Comparison of ENCODE assay signal across 10 mouse cellular contexts in genomic region chr5:121111106-121111915, GRCm38 (mm10).
A peak's percentile ranks its signal among the peaks of the same experiment; 100 is the strongest.
DNase-seq lines count a peak whose midpoint lies in the region; ATAC-seq and TF ChIP-seq lines count a peak whose summit lies in the region.
"Had no signal": no experiment of that assay in that cellular context is flagged by ENCODE, and none has a peak within 500 bp of the region (broad histone marks: within the 10 kb centered on the region; RNA-seq: fewer than 3 reads in every experiment).

No protein-coding gene starts in this region.

- H3K27ac ChIP-seq in gastrocnemius, adult 2 months, result no peak overlapping the region
- H3K27ac ChIP-seq in forebrain, postnatal 0 days (ENCODE audit: low read depth, low read length), result peak overlapping the region; percentile 64
- peak overlapping the region; percentile 46; the same call in 1 of the 2 replicates for H3K27ac ChIP-seq in limb, embryonic 14.5 days (replicated peaks; ENCODE audit: low read depth, low read length)
- no peak overlapping the region for H3K27ac ChIP-seq in kidney, embryonic 14.5 days (ENCODE audit: low read depth, low read length)
- H3K27ac ChIP-seq: lung, embryonic 15.5 days; neural tube, embryonic 12.5 days had no signal

- peak; percentile 24; the same call in 1 of the 2 replicates for ATAC-seq in forebrain, postnatal 0 days
- ATAC-seq in limb, embryonic 14.5 days (ENCODE audit: low FRiP score, low read depth), result peak; percentile 57; the same call in 1 of the 2 replicates
- ATAC-seq in kidney, embryonic 14.5 days (ENCODE audit: low FRiP score, low TSS enrichment), result no peak

- no peak for TF ChIP-seq POLR2A in limb, embryonic 14.5 days (IDR thresholded peaks at IDR 0.05; ENCODE audit: borderline replicate concordance, extremely low read depth, insufficient read depth, insufficient read length)

- intact Hi-C loops in gastrocnemius, adult 2 months (cut with DNase I), result no loop called here

- no peaks in the 10 kb centered on the region for H3K36me3 ChIP-seq in forebrain, postnatal 0 days (ENCODE audit: insufficient read depth)
- H3K36me3 ChIP-seq in limb, embryonic 14.5 days (ENCODE audit: control insufficient read depth, insufficient read depth, low read length), result no peaks in the 10 kb centered on the region
- H3K36me3 ChIP-seq in kidney, embryonic 14.5 days (ENCODE audit: control insufficient read depth, insufficient read depth, low read length), result no peaks in the 10 kb centered on the region
- H3K36me3 ChIP-seq: lung, embryonic 15.5 days; neural tube, embryonic 12.5 days had no signal

- WGBS in forebrain, postnatal 0 days, result 74% methylated on average over 18 of the region's 18 CpGs
- 63% methylated on average over 18 of the region's 18 CpGs for WGBS in limb, embryonic 14.5 days
- 86% methylated on average over 18 of the region's 18 CpGs for WGBS in kidney, embryonic 14.5 days

- no peak for TF ChIP-seq CTCF in gastrocnemius, adult 2 months (IDR thresholded peaks at IDR 0.05)
- no peak for TF ChIP-seq CTCF in forebrain, postnatal 0 days (IDR thresholded peaks at IDR 0.05; ENCODE audit: low read depth)

- DNase-seq in gastrocnemius, adult 2 months, result no peak
- no peak for DNase-seq in gastrocnemius, adult 8-10 months (ENCODE audit: low spot score in 2 of 2)
- DNase-seq in CD4-positive, CD25-positive, alpha-beta regulatory T cell, adult 2 months (ENCODE audit: low read depth, low spot score), result peak; percentile 72
- peak; percentile 51 for DNase-seq in forebrain, postnatal 0 days
- no peak for DNase-seq in limb, embryonic 14.5 days (ENCODE audit: low spot score)
- no peak for DNase-seq in cerebellum, adult 9-10 months
- no peak for DNase-seq in lung, postnatal 14 days

- peak overlapping the region; percentile 23; the same call in 1 of the 2 replicates for H3K4me3 ChIP-seq in gastrocnemius, adult 2 months
- no peak overlapping the region for H3K4me3 ChIP-seq in forebrain, postnatal 0 days (ENCODE audit: low read depth, low read length)
- H3K4me3 ChIP-seq in limb, embryonic 14.5 days (replicated peaks; ENCODE audit: low read length), result no peak overlapping the region
- no peak overlapping the region for H3K4me3 ChIP-seq in kidney, embryonic 14.5 days (ENCODE audit: low read length)
- H3K4me3 ChIP-seq: lung, embryonic 15.5 days; neural tube, embryonic 12.5 days had no signal

- peaks cover 23% of the 10 kb centered on the region for H3K4me1 ChIP-seq in forebrain, postnatal 0 days (ENCODE audit: insufficient read depth)
- H3K4me1 ChIP-seq in limb, embryonic 14.5 days (ENCODE audit: control insufficient read depth, insufficient read depth, low read length), result 0 out of 2 replicates have a peak, but pooled peaks cover 4% of the 10 kb centered on the region
- no peaks in the 10 kb centered on the region for H3K4me1 ChIP-seq in kidney, embryonic 14.5 days (ENCODE audit: control insufficient read depth, insufficient read depth, low read length)
- H3K4me1 ChIP-seq: lung, embryonic 15.5 days had no signal

- no peaks in the 10 kb centered on the region for H3K9me3 ChIP-seq in forebrain, postnatal 0 days (ENCODE audit: low read length)
- H3K9me3 ChIP-seq in limb, embryonic 14.5 days (ENCODE audit: control insufficient read depth, low read length), result no peaks in the 10 kb centered on the region
- H3K9me3 ChIP-seq in kidney, embryonic 14.5 days (ENCODE audit: control insufficient read depth, low read length), result no peaks in the 10 kb centered on the region
- H3K9me3 ChIP-seq: lung, embryonic 15.5 days; neural tube, embryonic 12.5 days had no signal

- no peak overlapping the region for H3K4me2 ChIP-seq in forebrain, postnatal 0 days (ENCODE audit: low read depth)
- H3K4me2 ChIP-seq in limb, embryonic 14.5 days (replicated peaks; ENCODE audit: low read depth, low read length, severe bottlenecking), result no peak overlapping the region
- no peak overlapping the region for H3K4me2 ChIP-seq in kidney, embryonic 14.5 days (replicated peaks; ENCODE audit: low read depth, low read length)
- H3K4me2 ChIP-seq: lung, embryonic 15.5 days; neural tube, embryonic 12.5 days had no signal

- no peaks in the 10 kb centered on the region for H3K27me3 ChIP-seq in forebrain, postnatal 0 days (ENCODE audit: insufficient read depth, low read length)
- H3K27me3 ChIP-seq in limb, embryonic 14.5 days (ENCODE audit: control insufficient read depth, insufficient read depth, low read length), result no peaks in the 10 kb centered on the region
- no peaks in the 10 kb centered on the region for H3K27me3 ChIP-seq in kidney, embryonic 14.5 days (ENCODE audit: control insufficient read depth, insufficient read depth, low read length)
- H3K27me3 ChIP-seq: lung, embryonic 15.5 days; neural tube, embryonic 12.5 days had no signal

- no peak overlapping the region for H3K9ac ChIP-seq in forebrain, postnatal 0 days
- H3K9ac ChIP-seq in limb, embryonic 14.5 days (ENCODE audit: low read depth, low read length, severe bottlenecking), result no peak overlapping the region
- H3K9ac ChIP-seq in kidney, embryonic 14.5 days (ENCODE audit: low read depth, low read length), result no peak overlapping the region
- H3K9ac ChIP-seq: lung, embryonic 15.5 days; neural tube, embryonic 12.5 days had no signal

Comparison
In these comparisons a context has a peak if more than half of its experiments do, and no peak if none do; other contexts are left out.
1. DNase-seq: peak in CD4-positive, CD25-positive, alpha-beta regulatory T cell, adult 2 months (single experiment) and forebrain, postnatal 0 days (single experiment); none in gastrocnemius, adult 2 months (single experiment), gastrocnemius, adult 8-10 months (0 of 2), limb, embryonic 14.5 days (single experiment), cerebellum, adult 9-10 months (single experiment) and lung, postnatal 14 days (single experiment).
2. H3K27ac ChIP-seq: peak in forebrain, postnatal 0 days (single experiment) and limb, embryonic 14.5 days (single experiment); none in gastrocnemius, adult 2 months (single experiment) and kidney, embryonic 14.5 days (single experiment).